Mouse (Mus musculus): ENCODE results near the gene Rgs9.
A peak's percentile ranks its signal among the peaks of the same experiment; 100 is the strongest.
"Not testable (repeated sequence)": the region's sequence is repeated elsewhere in the genome, so short reads cannot be mapped to it uniquely, and the experiment has no call there.

The Rgs9 gene

DNA sequence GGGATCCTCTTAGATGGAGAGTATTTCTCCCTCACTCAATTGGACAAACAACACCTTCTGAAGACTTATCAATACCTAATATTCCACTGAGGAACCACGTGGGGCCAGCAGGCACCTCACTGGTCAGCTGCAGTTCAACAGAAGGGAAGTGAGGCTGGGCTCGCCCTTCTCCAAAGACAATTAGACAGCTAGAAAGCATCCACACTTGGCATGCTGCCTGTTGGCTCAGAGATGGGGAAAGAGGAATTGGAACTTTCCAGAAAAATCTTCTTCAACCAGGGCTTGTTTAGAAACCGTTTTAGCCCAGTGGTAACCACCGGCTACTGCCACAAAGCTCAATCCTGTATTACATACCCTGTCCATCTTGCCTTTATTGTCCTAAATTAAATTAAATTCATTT, 4.4 kb upstream of the Rgs9 start:
- no peak for DNase-seq

GRCm38 (mm10) chr11:109297031-109297430, 898 bp downstream of the Rgs9 start:
- peak; percentile 74 for DNase-seq

DNA sequence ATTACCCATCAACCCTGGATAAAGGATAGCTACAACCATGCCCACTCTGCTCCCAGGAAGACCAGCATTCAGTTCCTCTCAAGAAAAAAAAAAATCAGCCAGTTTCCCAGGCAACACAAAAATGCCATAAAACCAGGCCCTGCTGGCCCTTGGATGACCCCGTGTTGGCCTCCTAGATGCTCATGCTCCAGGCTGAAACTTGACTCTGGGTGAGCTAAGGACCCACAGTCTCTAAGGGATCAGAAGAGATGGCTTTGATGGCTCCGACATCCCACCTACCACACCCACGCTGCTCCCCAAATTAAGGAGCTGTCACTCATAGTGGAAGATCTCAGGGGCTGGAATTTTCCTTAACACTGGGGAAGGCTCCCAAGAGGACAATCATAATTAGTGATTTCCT, 5.9 kb downstream of the Rgs9 start:
- DNase-seq, result no peak

- DNase-seq, result not testable (repeated sequence)
These were observed 8.6 kb downstream of the Rgs9 start for GRCm38 (mm10) chr11:109289378-109289777.

- no peak for DNase-seq
These were observed 13.1 kb downstream of the Rgs9 start for GRCm38 (mm10) chr11:109284811-109285210.

GRCm38 (mm10) chr11:109278186-109278585, 19.7 kb downstream of the Rgs9 start:
- no peak for DNase-seq

GRCm38 (mm10) chr11:109271399-109271798, 26.5 kb downstream of the Rgs9 start:
- no peak for DNase-seq

- no peak for DNase-seq
These were observed 27.6 kb downstream of the Rgs9 start for GRCm38 (mm10) chr11:109270366-109270765.

DNA sequence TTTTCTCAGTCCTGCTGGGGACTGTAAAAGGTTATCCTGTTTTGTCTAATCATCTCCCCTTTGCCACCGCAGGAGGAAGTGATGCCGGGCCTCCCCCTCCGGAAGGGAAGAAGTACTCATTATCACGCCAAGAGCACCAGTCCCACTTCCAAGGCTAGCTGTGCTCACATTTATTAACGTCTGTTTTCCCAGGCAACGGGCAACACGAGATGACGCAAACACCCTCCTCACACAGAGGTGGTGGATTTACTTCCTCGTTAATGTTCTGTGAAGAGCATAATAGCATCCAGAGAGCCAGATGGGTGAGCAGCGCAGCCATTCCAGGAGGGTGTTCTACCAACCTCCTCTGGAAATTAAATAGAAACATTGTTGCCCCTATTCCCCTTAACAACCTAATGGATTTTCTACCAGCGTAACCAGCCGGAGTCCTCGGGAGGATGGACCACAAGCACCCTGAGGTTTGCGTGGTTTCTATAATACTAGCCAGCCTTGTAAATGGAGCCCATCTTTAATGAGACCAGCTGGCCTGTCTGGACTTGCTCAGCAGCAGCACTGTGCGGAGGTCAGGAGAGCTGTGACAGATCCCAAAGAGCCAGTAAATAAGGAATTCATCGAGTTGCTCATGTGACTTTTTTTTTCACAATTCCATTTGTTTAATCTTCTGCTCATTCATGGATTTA, 28.1 kb downstream of the Rgs9 start:
- peak; percentile 17 for DNase-seq

DNA sequence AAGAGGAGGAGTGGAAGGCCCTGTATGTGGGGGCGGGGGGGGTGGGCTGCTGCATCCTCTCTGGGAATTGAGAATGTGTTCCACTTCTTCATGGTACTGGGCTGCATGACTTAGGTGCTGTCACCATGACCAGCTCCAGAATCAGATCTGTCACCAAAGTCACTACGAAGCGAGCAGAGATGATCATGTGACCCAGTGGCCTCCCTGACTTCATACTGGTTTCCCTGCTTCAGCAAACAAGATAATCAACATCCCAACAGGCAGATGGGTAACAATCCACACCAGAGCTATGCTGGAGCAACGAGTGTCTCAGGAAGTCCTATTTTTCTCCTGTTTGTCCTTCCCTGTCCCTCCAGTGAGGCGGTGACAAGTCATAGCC, 28.7 kb downstream of the Rgs9 start:
- no peak for DNase-seq

DNA sequence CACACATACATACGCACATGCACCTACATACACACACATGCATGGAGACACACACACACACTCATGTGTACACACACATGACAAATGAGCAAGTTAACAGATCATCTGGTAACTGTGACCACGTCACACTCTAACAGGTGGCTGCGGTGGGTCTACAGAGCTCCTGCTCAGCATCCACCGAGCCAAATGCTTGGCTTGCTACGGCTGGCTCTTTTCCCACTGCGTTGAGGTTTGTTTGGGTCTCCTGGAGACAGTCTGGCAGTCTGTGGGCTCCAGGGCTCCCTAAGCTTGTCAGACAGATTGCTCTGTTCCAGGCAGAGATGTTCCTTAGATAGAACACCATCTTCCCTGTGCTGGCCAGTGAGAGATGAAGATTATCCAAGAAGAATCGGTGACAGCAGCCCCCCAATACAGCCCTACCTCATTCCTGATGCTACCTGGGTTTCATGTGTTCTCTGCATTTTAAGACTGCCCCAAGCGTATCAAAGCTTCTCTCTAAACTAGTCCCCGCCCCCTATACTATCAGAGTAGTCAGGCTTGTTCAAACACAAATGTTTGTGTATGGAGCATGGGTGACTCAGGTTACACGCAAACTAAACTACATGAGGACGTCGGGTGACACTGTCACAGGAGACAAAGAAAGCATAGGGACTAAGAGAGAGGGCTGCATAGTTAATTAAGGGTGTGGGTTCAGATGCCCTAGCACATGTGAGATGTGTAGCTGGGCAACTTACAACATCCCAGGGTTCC, 31.6 kb downstream of the Rgs9 start:
- DNase-seq, result no peak

GRCm38 (mm10) chr11:109264159-109264768, 33.7 kb downstream of the Rgs9 start:
- DNase-seq, result peak; percentile 73

DNA sequence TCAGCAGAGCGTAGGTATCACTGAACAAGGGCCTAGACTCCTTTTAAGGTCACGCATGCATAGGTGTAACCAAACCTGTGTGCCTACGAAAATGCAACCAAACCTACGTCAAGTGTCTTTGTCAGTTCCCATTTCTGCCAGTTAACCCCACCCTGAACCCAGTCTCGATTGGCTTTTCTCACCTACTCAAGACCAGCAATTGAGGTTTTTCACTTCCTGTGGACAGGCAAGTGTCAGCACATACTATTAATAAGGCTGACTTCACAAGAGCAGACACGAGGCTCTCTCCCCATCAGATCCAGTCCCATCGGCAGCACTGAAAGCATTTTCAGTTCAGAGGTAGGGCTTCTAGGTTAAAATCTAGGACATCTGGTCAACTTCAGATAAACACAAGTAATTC, 37.4 kb downstream of the Rgs9 start:
- DNase-seq, result no peak

DNA sequence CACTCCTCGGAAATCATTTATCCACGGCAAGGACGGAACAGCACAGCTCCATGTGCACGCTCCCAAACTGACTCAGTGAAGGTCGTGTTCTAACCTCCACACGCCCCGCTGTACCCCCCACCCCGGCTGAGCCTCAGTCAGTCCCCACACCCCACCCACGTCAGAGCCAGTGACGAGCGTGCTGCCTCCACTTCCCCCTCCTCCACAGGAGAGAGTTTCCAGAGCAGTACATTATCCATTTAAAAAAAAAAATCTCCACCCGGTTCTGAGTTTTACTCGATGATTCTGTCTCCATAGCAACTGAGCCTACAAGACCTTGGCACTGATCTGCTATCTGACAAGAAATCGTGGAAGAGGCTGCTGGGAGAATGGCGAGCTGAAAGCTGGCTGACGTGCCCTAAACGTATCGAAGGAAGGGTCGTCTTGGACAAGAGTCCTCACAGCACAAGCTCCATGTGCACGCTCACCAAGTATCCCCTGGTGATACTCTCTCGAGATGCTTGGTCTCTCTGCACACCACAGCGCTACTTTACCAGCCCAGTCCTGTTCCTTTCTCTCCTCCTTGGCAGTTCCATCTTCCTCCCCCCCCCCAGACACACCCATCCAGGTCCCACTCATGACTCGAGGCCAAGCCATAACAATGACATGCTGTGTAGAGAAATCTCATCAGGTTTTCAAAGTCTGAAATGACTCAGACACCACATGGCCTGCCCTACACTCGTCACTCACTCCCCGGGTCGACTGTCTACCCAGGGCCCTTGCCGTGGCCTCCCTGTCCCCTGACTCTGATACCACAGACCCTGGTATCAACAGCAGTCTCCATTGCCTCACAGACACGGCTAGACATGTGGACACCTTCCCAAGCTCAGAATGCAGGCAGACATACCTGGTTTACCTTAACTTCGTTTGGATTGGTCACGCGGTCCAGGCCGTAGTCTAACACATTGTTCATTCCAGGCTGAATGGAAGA, 38.7 kb downstream of the Rgs9 start:
- DNase-seq, result no peak

DNA sequence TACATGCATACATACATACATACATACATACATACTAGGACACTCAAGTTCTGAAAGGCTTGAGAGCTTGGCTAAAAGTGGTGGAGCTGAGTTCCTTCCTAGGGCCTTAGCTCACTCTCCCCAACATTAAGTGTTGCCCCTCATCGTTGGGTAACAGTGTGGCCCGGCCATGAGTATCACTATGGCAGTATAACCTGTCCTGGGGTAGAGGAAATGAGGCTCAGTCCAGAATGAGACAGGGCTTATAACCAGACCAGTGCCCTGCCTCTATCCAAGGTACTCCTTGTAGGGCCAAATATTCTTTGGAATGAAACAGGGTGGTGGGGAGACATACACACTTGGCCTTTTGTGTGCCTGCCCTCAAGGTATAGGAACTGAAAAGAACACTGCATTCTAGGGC, 40.1 kb downstream of the Rgs9 start:
- DNase-seq, result no peak

GRCm38 (mm10) chr11:109255022-109255421, 42.9 kb downstream of the Rgs9 start:
- DNase-seq, result no peak

GRCm38 (mm10) chr11:109252483-109252882, 45.4 kb downstream of the Rgs9 start:
- no peak for DNase-seq

DNA sequence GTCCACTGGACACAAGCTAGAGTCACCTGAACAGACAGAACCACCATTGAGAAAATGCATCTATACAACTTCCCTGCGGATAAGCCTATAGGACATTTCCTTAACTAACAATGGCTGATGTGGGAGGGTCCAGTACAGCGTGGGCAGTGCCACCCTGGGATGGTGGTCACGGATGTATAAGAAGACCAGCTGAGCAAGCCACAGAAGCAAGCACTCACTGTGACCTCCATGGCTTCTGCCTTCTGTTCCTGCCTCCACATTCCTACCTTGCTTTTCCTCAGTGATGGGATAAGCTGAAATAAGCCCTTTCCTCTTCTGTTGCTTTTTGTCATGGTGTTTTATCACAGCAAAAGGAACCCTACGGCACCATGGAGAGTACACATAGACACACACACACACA, 47.4 kb downstream of the Rgs9 start:
- no peak for DNase-seq

- DNase-seq, result no peak
These were observed 51.0 kb downstream of the Rgs9 start for GRCm38 (mm10) chr11:109246920-109247319.

GRCm38 (mm10) chr11:109244635-109245360, 53.1 kb downstream of the Rgs9 start:
- DNase-seq, result peak; percentile 77

- DNase-seq, result no peak
These were observed 57.8 kb downstream of the Rgs9 start for GRCm38 (mm10) chr11:109240126-109240525.

DNA sequence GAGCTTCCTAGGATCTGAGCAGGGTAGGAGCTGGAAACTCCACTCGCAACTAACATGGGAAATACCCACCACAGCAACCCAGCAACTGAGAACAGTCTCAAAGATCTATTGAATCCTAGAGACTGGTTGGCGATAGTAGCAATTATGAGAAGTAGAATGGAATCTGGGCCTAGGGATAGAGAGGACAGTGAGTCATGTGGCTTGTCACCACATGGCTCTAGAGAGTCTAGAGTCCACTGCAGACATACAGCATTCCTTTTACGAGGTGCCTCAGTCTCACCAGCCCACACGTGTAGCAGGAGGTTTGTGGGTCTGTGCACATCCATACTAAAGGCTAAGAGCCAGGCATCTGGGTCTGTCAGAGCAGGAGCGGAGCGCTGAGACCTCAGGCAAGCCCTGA, 59.3 kb downstream of the Rgs9 start:
- DNase-seq, result no peak
